Mouse (Mus musculus): ENCODE data around the gene Gm44965. TPM values are rescaled to one million over a fixed set of nuclear protein-coding genes. Genes with fewer than 3 reads are reported as not detected.

Gm44965 gene
- polyA plus RNA-seq, 1 experiment from 2014 or later: 0.62 TPM

GRCm38 (mm10) chr6:48596545-48597232, 2.9 kb downstream of the Gm44965 start:
- in situ Hi-C loops (cut with MboI; ENCODE audit: low pct_unique_long_range_greater_than_20kb): no loop called here
- no peak for DNase-seq (ENCODE audit: low read depth, low spot score)
- TF ChIP-seq CTCF (IDR thresholded peaks at IDR 0.05): no peak
- POLR2A ChIA-PET: interaction anchor here (0.6 to 1.0 kb wide), 2 partner anchors 32 to 42 kb away, joined by 3 read pairs; no protein-coding TSS in a partner anchor
- ATAC-seq: no peak
- CTCF ChIA-PET: no interaction called here
- H3K27me3 ChIP-seq: no peaks in the 10 kb centered on the region

DNA sequence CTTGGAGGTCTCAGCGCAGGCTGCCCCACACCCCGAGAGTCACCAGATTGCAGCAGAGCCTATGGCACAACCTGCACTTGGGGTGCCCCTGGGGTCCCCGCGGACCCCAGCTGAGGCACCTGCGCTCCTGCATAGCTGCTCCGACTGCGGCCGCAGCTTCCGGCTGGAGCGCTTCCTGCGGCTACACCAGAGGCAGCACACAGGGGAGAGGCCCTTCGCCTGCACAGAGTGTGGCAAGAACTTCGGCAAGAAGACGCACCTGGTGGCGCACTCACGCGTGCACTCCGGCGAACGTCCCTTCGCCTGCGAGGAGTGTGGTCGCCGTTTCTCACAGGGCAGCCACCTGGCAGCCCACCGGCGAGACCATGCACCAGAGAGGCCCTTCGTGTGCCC, 3.5 kb downstream of the Gm44965 start:
- ChIA-PET CTCF (no interaction called here), POLR2A (interaction anchor here (1.3 kb wide), 1 partner anchor 30 kb away, joined by 5 read pairs; the partner anchor contains the start of gene AI854703)
- DNase-seq (ENCODE audit: low read depth, low spot score) (no peak), ATAC-seq (no peak)
- H3K27me3 ChIP-seq: no peaks in the 10 kb centered on the region
- in situ Hi-C loops (cut with MboI; ENCODE audit: low pct_unique_long_range_greater_than_20kb): no loop called here
- no peak for TF ChIP-seq CTCF (IDR thresholded peaks at IDR 0.05)

GRCm38 (mm10) chr6:48600594-48600993, 6.9 kb downstream of the Gm44965 start:
- POLR2A ChIA-PET: interaction anchor here (0.5 to 3.2 kb wide), 4 partner anchors 27 to 157 kb away, joined by 3 to 13 read pairs (median 4); partner anchors contain the start of gene AI854703
- TF ChIP-seq CTCF (IDR thresholded peaks at IDR 0.05): no peak
- no peak for ATAC-seq
- DNase-seq (ENCODE audit: low read depth, low spot score): no peak
- CTCF ChIA-PET: interaction anchor here (1.0 to 1.6 kb wide), 3 partner anchors 18 to 171 kb away, joined by 3 to 6 read pairs (median 3); partner anchors contain the start of gene Gimap8
- in situ Hi-C loops (cut with MboI; ENCODE audit: low pct_unique_long_range_greater_than_20kb): no loop called here
- no peaks in the 10 kb centered on the region for H3K27me3 ChIP-seq

DNA sequence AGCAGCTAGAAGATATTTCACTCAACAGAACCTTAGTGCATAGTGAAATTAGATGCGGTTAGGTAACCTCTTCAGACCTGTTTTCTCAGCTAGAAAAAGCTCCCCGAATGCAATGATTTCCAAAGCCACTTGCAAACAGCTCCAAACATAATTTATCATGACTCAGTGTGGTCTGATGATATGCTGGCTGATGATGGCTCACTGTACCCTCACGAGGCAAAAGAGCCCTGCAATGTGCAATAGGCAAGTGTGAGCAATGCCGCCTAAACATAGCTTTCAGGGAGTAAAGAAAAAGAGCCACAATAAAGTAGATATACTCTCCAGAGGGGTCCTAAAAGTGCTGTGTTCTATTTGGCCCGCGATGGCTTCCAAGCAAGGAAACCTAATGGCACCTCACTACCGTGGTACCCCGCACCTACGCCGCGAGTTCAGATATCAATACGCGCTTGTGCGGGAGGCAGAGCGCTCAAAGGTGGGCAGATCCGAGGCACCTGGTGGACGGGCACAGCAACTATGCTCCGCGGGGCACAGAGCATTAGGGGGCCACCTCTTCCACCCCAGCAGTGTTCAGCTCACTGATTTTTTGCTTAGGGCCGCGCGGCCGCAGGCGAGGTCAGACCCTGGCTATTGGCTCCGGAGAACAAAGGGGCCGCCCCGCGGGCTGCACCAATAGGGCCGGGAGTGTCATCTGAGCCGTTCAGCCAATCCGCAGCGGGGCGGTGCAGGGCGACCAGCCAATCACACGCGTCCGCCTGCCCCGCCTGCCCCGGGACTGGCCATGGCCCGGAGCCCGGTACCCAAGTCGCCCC, 7.7 kb downstream of the Gm44965 start, which contains the start of gene Zfp775:
Gene Zfp775, plus strand, starts transcription at position 793 of the 809 bp plus-strand sequence.
- ChIA-PET POLR2A (interaction anchor here (0.5 to 3.2 kb wide), 8 partner anchors 10 to 660 kb away, joined by 3 to 15 read pairs (median 4); partner anchors contain the start of gene AI854703), CTCF (interaction anchor here (0.9 to 1.6 kb wide), 6 partner anchors 8 to 170 kb away, joined by 3 to 6 read pairs (median 3); partner anchors contain the start of genes Gimap8, Gm44965 and Repin1)
- DNase-seq (ENCODE audit: low read depth, low spot score): no peak
- no peak for TF ChIP-seq CTCF (IDR thresholded peaks at IDR 0.05)
- in situ Hi-C loops (cut with MboI; ENCODE audit: low pct_unique_long_range_greater_than_20kb): no loop called here
- peak; percentile 96 for ATAC-seq
- no peaks in the 10 kb centered on the region for H3K27me3 ChIP-seq

- ATAC-seq (peak; percentile 37), DNase-seq (ENCODE audit: low read depth, low spot score) (no peak)
- H3K27me3 ChIP-seq: no peaks in the 10 kb centered on the region
- ChIA-PET POLR2A (interaction anchor here (0.7 to 3.2 kb wide), 5 partner anchors 9 to 209 kb away, joined by 3 to 15 read pairs (median 4); partner anchors contain the start of gene AI854703), CTCF (interaction anchor here (0.9 to 1.6 kb wide), 7 partner anchors 9 to 169 kb away, joined by 3 to 4 read pairs (median 3); partner anchors contain the start of genes Gimap8, Gm44965 and Repin1)
- no peak for TF ChIP-seq CTCF (IDR thresholded peaks at IDR 0.05)
- in situ Hi-C loops (cut with MboI; ENCODE audit: low pct_unique_long_range_greater_than_20kb): no loop called here
Measured at GRCm38 (mm10) chr6:48602080-48602741, 8.5 kb downstream of the Gm44965 start.

GRCm38 (mm10) chr6:48608124-48608523, 14.4 kb downstream of the Gm44965 start:
- POLR2A ChIA-PET: interaction anchor here (0.6 kb wide), 1 partner anchor 8 kb away, joined by 4 read pairs; no protein-coding TSS in a partner anchor
- DNase-seq (ENCODE audit: low read depth, low spot score) (no peak), ATAC-seq (no peak)
- TF ChIP-seq CTCF (IDR thresholded peaks at IDR 0.05): no peak
- CTCF ChIA-PET: no interaction called here
- in situ Hi-C loops (cut with MboI; ENCODE audit: low pct_unique_long_range_greater_than_20kb): no loop called here
- no peaks in the 10 kb centered on the region for H3K27me3 ChIP-seq

- H3K27me3 ChIP-seq: no peaks in the 10 kb centered on the region
- TF ChIP-seq CTCF (IDR thresholded peaks at IDR 0.05): no peak
- POLR2A ChIA-PET: no interaction called here
- CTCF ChIA-PET: interaction anchor here (1.0 kb wide), 1 partner anchor 37 kb away, joined by 3 read pairs; the partner anchor contains the start of gene Gimap8
- no peak for ATAC-seq
- in situ Hi-C loops (cut with MboI; ENCODE audit: low pct_unique_long_range_greater_than_20kb): no loop called here
- no peak for DNase-seq (ENCODE audit: low read depth, low spot score)
Measured at GRCm38 (mm10) chr6:48609512-48609911, 15.8 kb downstream of the Gm44965 start.

DNA sequence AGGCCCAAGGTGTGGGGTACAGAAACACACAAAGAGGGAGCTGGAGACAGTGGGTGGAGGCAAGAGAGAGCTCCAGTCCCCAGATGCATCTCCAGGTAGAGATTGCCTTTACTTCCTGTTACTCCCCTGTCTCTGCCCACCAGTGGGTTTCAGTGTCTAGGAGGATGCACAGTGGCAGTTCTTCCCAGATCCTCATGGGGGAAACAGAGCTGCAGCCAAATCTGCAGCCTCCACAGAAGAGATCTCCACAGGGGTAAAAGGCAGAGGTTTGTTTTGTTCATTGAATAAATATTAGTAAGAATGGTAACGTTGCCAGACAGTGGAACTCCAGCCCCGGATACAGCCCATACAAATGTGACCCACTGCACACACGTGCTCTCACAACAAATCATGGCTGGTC, 16.9 kb downstream of the Gm44965 start:
- no peak for ATAC-seq
- CTCF ChIA-PET: interaction anchor here (1.4 kb wide), 1 partner anchor 37 kb away, joined by 3 read pairs; the partner anchor contains the start of gene Gimap8
- DNase-seq (ENCODE audit: low read depth, low spot score): no peak
- in situ Hi-C loops (cut with MboI; ENCODE audit: low pct_unique_long_range_greater_than_20kb): no loop called here
- POLR2A ChIA-PET: interaction anchor here (0.6 to 2.4 kb wide), 2 partner anchors 8 to 17 kb away, joined by 3 to 15 read pairs; partner anchors contain the start of genes Gm44965, Repin1 and Zfp775
- no peak for TF ChIP-seq CTCF (IDR thresholded peaks at IDR 0.05)
- H3K27me3 ChIP-seq: no peaks in the 10 kb centered on the region

DNA sequence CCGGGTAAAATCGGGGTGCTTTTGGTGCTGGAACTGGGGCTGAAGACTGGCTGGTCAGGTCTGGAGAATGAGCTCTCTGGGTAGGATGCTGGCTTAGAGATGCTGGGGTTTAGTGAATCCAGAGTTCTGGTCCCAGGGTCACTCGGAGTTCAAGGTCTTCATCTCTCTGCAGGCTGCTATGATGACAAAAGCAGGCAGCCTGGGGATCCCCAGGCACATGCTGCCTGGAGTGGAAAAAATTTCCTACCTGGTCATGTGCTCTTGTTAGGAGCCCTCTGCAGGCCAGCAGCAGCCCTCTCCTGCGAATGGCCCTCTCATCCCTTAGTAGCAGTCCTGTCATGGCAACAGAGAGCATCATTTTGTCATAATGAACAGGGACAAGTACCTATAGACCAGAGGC, 19.7 kb downstream of the Gm44965 start:
- H3K27me3 ChIP-seq: no peaks in the 10 kb centered on the region
- in situ Hi-C loops (cut with MboI; ENCODE audit: low pct_unique_long_range_greater_than_20kb): no loop called here
- DNase-seq (ENCODE audit: low read depth, low spot score): no peak
- CTCF ChIA-PET: no interaction called here
- POLR2A ChIA-PET: interaction anchor here (2.5 kb wide), 1 partner anchor 13 kb away, joined by 8 read pairs; the partner anchor contains the start of gene AI854703
- no peak for ATAC-seq
- TF ChIP-seq CTCF (IDR thresholded peaks at IDR 0.05): no peak

- CTCF ChIA-PET: no interaction called here
- in situ Hi-C loops (cut with MboI; ENCODE audit: low pct_unique_long_range_greater_than_20kb): no loop called here
- no peaks in the 10 kb centered on the region for H3K27me3 ChIP-seq
- POLR2A ChIA-PET: interaction anchor here (2.5 kb wide), 1 partner anchor 12 kb away, joined by 8 read pairs; the partner anchor contains the start of gene AI854703
- TF ChIP-seq CTCF (IDR thresholded peaks at IDR 0.05): no peak
- DNase-seq (ENCODE audit: low read depth, low spot score): no peak
- no peak for ATAC-seq
Measured at GRCm38 (mm10) chr6:48614756-48615155, 21.0 kb downstream of the Gm44965 start.

Data from Patski (cell line).